Mouse (Mus musculus) forebrain, embryonic 15.5 days (tissue): ENCODE results near the gene Samd14. TPM values are rescaled to one million over a fixed set of nuclear protein-coding genes. Genes with fewer than 3 reads are reported as not detected.
A peak's percentile ranks its signal among the peaks of the same experiment; 100 is the strongest.

Experiments used
- ATAC-seq: fragments of 200-750 bp; cut with Nextera tagmentation; replicated peaks from 2 replicates; pipeline ENCODE4 v1.8.0; 2017; ENCODE audit warnings: mild to moderate bottlenecking, moderate TSS enrichment, moderate library complexity
- H3K27ac ChIP-seq: fragments of 300-500 bp; sonication (generic); replicated peaks from 2 replicates; pipeline ENCODE4 v1.5.1; 2015; ENCODE audit warnings: mild to moderate bottlenecking, inconsistent platforms
- H3K27me3 ChIP-seq: fragments of 300-500 bp; sonication (generic); 2 replicates; pipeline ENCODE4 v1.6.1; 2015; ENCODE audit warnings: inconsistent platforms
- H3K36me3 ChIP-seq: fragments of 300-500 bp; sonication (generic); 2 replicates; pipeline ENCODE4 v1.6.1; 2015; ENCODE audit warnings: mild to moderate bottlenecking, inconsistent platforms
- H3K4me1 ChIP-seq: fragments of 300-500 bp; sonication (generic); 2 replicates; pipeline ENCODE4 v1.6.1; 2015; ENCODE audit warnings: inconsistent platforms
- H3K4me2 ChIP-seq: fragments of 300-500 bp; sonication (generic); replicated peaks from 2 replicates; pipeline ENCODE4 v1.6.1; 2015; ENCODE audit warnings: mild to moderate bottlenecking, inconsistent platforms
- H3K4me3 ChIP-seq: fragments of 300-500 bp; sonication (generic); 2 replicates; pipeline ENCODE4 v1.5.1; 2015; ENCODE audit warnings: mild to moderate bottlenecking, inconsistent platforms
- H3K9ac ChIP-seq: fragments of 300-500 bp; sonication (generic); replicated peaks from 2 replicates; pipeline ENCODE4 v1.6.1; 2015; ENCODE audit warnings: mild to moderate bottlenecking, inconsistent platforms
- H3K9me3 ChIP-seq: fragments of 300-500 bp; sonication (generic); 2 replicates; pipeline ENCODE4 v1.6.1; 2016; ENCODE audit warnings: inconsistent platforms
- WGBS: fragments of 180-500 bp; shearing (Covaris S2); methylation state at CpG from one replicate; pipeline ENCODE4 v1.1.7; 2015; ENCODE audit warnings: mixed read lengths; 5-methylcytosine and 5-hydroxymethylcytosine counted together
- polyA plus RNA-seq: library from polyadenylated mRNA; unstranded; fragments of >200 nt; fragmentation: Nextera tagmentation; extraction: Ambion mirVana; gene quantifications from 2 replicates; pipeline ENCODE4 v1.2.1, GENCODE M21; 2015

Gene Samd14
- polyA plus RNA-seq, 1 experiment from 2014 or later, result 123 TPM

- ATAC-seq, result no peak
- Histone ChIP-seq H3K9me3 (no peaks in the 10 kb centered on the region), H3K27me3 (peaks cover 23% of the 10 kb centered on the region), H3K4me3 (no peak overlapping the region), H3K4me1 (peaks cover 24% of the 10 kb centered on the region), H3K4me2 (no peak overlapping the region), H3K27ac (no peak overlapping the region), H3K36me3 (no peaks in the 10 kb centered on the region), H3K9ac (no peak overlapping the region)
- WGBS, result 67% methylated on average over 5 of the region's 5 CpGs
Observed at GRCm38 (mm10) chr11:95072804-95073203, 63.1 kb downstream of the Samd14 start.

- ATAC-seq, result no peak
- Histone ChIP-seq H3K9ac (no peak overlapping the region), H3K9me3 (no peaks in the 10 kb centered on the region), H3K4me3 (no peak overlapping the region), H3K4me1 (peaks cover 24% of the 10 kb centered on the region), H3K27ac (no peak overlapping the region), H3K36me3 (no peaks in the 10 kb centered on the region), H3K4me2 (no peak overlapping the region), H3K27me3 (peaks cover 33% of the 10 kb centered on the region)
- 82% methylated on average over 4 of the region's 4 CpGs for WGBS
Observed at GRCm38 (mm10) chr11:95073835-95074234, 64.2 kb downstream of the Samd14 start.

- Histone ChIP-seq H3K4me2 (no peak overlapping the region), H3K4me3 (no peak overlapping the region)
- 86% methylated on average over 4 of the region's 4 CpGs for WGBS
Observed at GRCm38 (mm10) chr11:95074694-95075093, 65.0 kb downstream of the Samd14 start.

GRCm38 (mm10) chr11:95075197-95076040 lies 65.7 kb downstream of the Samd14 start:
- H3K27ac ChIP-seq, result peak overlapping the region; percentile 67; the same call in 1 of the 2 replicates
- peak overlapping the region; percentile 71 for H3K9ac ChIP-seq
- 0 out of 2 replicates have a peak, but pooled peaks have one; percentile 4 for ATAC-seq
- H3K4me3 ChIP-seq, result peak overlapping the region; percentile 80
- H3K27me3 ChIP-seq, result peaks cover 37% of the 10 kb centered on the region
- no peaks in the 10 kb centered on the region for H3K36me3 ChIP-seq
- no peaks in the 10 kb centered on the region for H3K9me3 ChIP-seq
- peaks cover 24% of the 10 kb centered on the region for H3K4me1 ChIP-seq
- 7% methylated on average over 19 of the region's 19 CpGs for WGBS
- H3K4me2 ChIP-seq, result peak overlapping the region; percentile 100

More at GRCm38 (mm10) chr11:95074694-95075093, 65.0 kb downstream of the Samd14 start:
- H3K9me3 ChIP-seq, result no peaks in the 10 kb centered on the region
- H3K9ac ChIP-seq, result no peak overlapping the region
- H3K27ac ChIP-seq, result no peak overlapping the region
- H3K4me1 ChIP-seq, result peaks cover 24% of the 10 kb centered on the region
- no peaks in the 10 kb centered on the region for H3K36me3 ChIP-seq
- peaks cover 37% of the 10 kb centered on the region for H3K27me3 ChIP-seq
- no peak for ATAC-seq

Other genes with a start within 250 kb of the Samd14 start
- gene Tmem92, start 227.2 kb upstream of the Samd14 start, polyA plus RNA-seq, result 0.13 TPM in 1 of 2 replicates, not detected in the other
- gene Col1a1, start 73.7 kb upstream of the Samd14 start, polyA plus RNA-seq, result 40.2 and 40.5 TPM in 2 replicates
- gene Hils1, start 42.3 kb upstream of the Samd14 start, polyA plus RNA-seq, result not detected in 2 replicates
- gene Sgca, start 33.6 kb upstream of the Samd14 start, polyA plus RNA-seq, result not detected in 2 replicates
- 23.0 and 23.9 TPM in 2 replicates for gene Ppp1r9b, start 18.8 kb upstream of the Samd14 start, polyA plus RNA-seq
- 26.4 and 27.3 TPM in 2 replicates for gene Pdk2, start 31.5 kb downstream of the Samd14 start, polyA plus RNA-seq
- gene Itga3, start 66.9 kb downstream of the Samd14 start, polyA plus RNA-seq, result 5.9 and 6.9 TPM in 2 replicates
- gene Dlx3, start 110.2 kb downstream of the Samd14 start, polyA plus RNA-seq, result not detected in 2 replicates
- gene Dlx4, start 136.4 kb downstream of the Samd14 start, polyA plus RNA-seq, result not detected in 2 replicates